Mouse (Mus musculus) neural tube, embryonic 11.5 days (tissue): ENCODE data around the gene Clec3b. TPM values are rescaled to one million over a fixed set of nuclear protein-coding genes. Genes with fewer than 3 reads are reported as not detected.
A peak's percentile ranks its signal among the peaks of the same experiment; 100 is the strongest.

Experiments
- ATAC-seq: fragments of 200-750 bp; cut with Nextera tagmentation; 2 replicates; pipeline ENCODE4 v1.8.0; 2017; ENCODE audit warnings: moderate number of reproducible peaks, mild to moderate bottlenecking, moderate TSS enrichment, moderate library complexity; ENCODE audit not compliant: insufficient read depth, low FRiP score, low TSS enrichment
- DNase-seq: peaks from one replicate; pipeline ENCODE4 v3.0.0-alpha.2; 2015; ENCODE audit warnings: low spot score
- H3K27ac ChIP-seq: fragments of 300-500 bp; sonication (generic); 2 replicates; pipeline ENCODE4 v1.5.1; 2014; ENCODE audit warnings: low read depth, mild to moderate bottlenecking, low read length
- H3K27me3 ChIP-seq: fragments of 300-500 bp; sonication (generic); 2 replicates; pipeline ENCODE4 v1.6.1; 2014; ENCODE audit warnings: mild to moderate bottlenecking, low read length, mixed read lengths; ENCODE audit not compliant: control insufficient read depth, insufficient read depth
- H3K36me3 ChIP-seq: fragments of 300-500 bp; sonication (generic); 2 replicates; pipeline ENCODE4 v1.6.1; 2014; ENCODE audit warnings: mild to moderate bottlenecking, low read length, moderate library complexity, mixed read lengths; ENCODE audit not compliant: control insufficient read depth, insufficient read depth
- H3K4me1 ChIP-seq: fragments of 300-500 bp; sonication (generic); 2 replicates; pipeline ENCODE4 v1.6.1; 2014; ENCODE audit warnings: low read length, mixed read lengths; ENCODE audit not compliant: control insufficient read depth, insufficient read depth
- H3K4me2 ChIP-seq: fragments of 300-500 bp; sonication (generic); 2 replicates; pipeline ENCODE4 v1.6.1; 2014; ENCODE audit warnings: low read depth, mild to moderate bottlenecking, moderate library complexity
- H3K4me3 ChIP-seq: fragments of 300-500 bp; sonication (generic); 2 replicates; pipeline ENCODE4 v1.5.1; 2014; ENCODE audit warnings: low read depth, low read length
- H3K9ac ChIP-seq: fragments of 300-500 bp; sonication (generic); 2 replicates; pipeline ENCODE4 v1.6.1; 2014; ENCODE audit warnings: mild to moderate bottlenecking, low read length
- H3K9me3 ChIP-seq: fragments of 300-500 bp; sonication (generic); 2 replicates; pipeline ENCODE4 v1.6.1; 2016; ENCODE audit warnings: low read length; ENCODE audit not compliant: control insufficient read depth
- WGBS: fragments of 180-500 bp; shearing (Covaris S2); extraction: QIAGEN DNeasy Blood & Tissue Kit; methylation state at CpG from one replicate; pipeline ENCODE4 v1.1.7; 2014; 5-methylcytosine and 5-hydroxymethylcytosine counted together
- polyA plus RNA-seq: library from polyadenylated mRNA; unstranded; fragments of >200 nt; fragmentation: Nextera tagmentation; extraction: Ambion mirVana; gene quantifications from 2 replicates; pipeline ENCODE4 v1.2.1, GENCODE M21; 2014

Gene Clec3b
- not detected in 2 replicates for polyA plus RNA-seq

DNA sequence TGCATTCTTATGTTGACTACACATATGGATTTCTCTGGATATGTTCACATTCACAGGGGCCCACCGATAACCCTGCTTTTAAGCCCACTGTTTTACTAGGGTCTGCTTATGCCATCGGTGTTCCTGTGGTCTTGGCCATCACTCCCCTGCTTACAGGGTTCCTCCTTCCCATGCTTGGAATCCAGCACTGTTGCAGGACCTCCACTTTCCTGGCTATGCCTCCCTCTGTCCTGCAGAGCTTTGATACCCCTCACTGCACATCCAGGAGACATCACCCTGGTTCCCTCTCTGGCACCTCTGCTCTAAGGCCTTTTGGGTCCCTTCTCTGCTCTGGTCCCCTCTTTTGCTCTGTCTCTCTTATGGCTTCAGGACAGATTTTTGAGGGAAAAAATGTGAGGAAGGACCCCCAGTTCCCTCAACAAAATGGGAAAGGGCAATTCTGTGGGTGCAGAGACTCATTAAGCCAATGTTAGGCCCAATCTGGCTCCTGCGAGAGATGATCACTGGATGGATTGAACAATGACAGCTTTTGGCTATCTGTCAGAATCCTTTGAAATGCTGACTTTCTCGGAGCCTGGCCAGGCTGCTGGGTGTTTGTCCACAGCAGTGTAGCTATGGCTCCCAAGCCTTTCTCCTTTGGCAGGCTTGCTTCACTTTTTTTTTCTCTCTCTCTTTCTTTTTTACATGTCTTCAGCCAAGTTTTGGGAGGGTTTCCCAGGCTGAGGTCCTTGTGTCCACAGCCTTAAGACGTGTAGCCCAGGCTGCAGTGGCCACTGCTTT lies at the start of gene Clec3b:
TSS of gene Clec3b (plus strand) at position 706 of the 780 bp plus-strand sequence.
- Histone ChIP-seq H3K4me3 (no peak within 1 kb of the TSS), H3K36me3 (no peaks in the 10 kb centered on the region), H3K9ac (no peak within 1 kb of the TSS), H3K4me1 (no peaks in the 10 kb centered on the region), H3K27me3 (no peaks in the 10 kb centered on the region), H3K27ac (no peak within 1 kb of the TSS), H3K4me2 (no peak within 1 kb of the TSS), H3K9me3 (no peaks in the 10 kb centered on the region)
- 90% methylated on average over 5 of the region's 5 CpGs for WGBS
- no peak for ATAC-seq
- DNase-seq = no peak

DNA sequence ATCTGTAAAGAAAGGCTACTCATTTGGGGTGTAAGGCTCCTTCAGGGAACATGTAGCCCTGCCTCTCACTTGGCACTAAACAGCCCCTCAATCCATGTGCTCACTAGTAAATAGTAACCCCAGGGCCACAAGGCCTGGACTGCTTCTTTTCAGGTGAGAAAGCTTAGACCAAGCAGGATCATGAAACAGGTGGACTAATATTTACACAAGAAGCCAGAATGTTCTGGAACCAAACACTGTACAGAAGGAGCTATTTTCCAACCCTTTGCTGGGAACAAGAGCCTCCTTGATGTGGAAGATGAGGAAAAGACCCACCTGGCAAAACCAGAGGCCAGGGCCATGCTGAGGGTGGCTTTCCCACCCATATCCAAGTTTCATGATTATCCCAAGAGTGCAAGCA lies 47.3 kb upstream of the Clec3b start:
- H3K27me3 ChIP-seq = no peaks in the 10 kb centered on the region
- no peak overlapping the region for H3K9ac ChIP-seq
- no peaks in the 10 kb centered on the region for H3K9me3 ChIP-seq
- H3K27ac ChIP-seq = no peak overlapping the region
- ATAC-seq = no peak
- no peak overlapping the region for H3K4me3 ChIP-seq
- H3K4me1 ChIP-seq = no peaks in the 10 kb centered on the region
- H3K36me3 ChIP-seq = peaks cover 9% of the 10 kb centered on the region; the same call in 1 of the 2 replicates
- H3K4me2 ChIP-seq = no peak overlapping the region
- no peak for DNase-seq

DNA sequence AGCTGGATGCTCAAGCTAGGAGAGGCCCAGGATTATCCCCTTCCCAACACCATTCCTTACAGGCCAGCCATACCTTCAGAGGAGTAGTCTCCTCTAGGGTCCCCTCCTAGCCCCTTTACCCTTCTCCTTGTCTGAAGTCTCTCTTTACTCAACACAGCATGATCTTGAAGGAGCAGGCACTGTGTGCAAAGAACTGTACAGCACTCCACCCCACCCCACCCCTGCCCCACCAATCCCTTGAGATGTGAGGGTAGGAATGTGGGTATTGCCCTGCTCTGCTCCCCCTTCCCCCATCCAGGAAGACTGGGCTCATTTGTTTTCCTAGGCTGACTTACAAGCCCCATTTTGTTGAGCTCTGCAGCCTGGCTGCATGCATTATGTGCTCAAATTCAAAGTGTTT lies 46.4 kb upstream of the Clec3b start:
- no peaks in the 10 kb centered on the region for H3K27me3 ChIP-seq
- H3K9me3 ChIP-seq = no peaks in the 10 kb centered on the region
- DNase-seq (no peak), ATAC-seq (no peak)
- H3K4me2 ChIP-seq = no peak overlapping the region
- H3K27ac ChIP-seq = no peak overlapping the region
- no peaks in the 10 kb centered on the region for H3K4me1 ChIP-seq
- H3K9ac ChIP-seq = no peak overlapping the region
- peaks cover 9% of the 10 kb centered on the region; the same call in 1 of the 2 replicates for H3K36me3 ChIP-seq
- no peak overlapping the region for H3K4me3 ChIP-seq

DNA sequence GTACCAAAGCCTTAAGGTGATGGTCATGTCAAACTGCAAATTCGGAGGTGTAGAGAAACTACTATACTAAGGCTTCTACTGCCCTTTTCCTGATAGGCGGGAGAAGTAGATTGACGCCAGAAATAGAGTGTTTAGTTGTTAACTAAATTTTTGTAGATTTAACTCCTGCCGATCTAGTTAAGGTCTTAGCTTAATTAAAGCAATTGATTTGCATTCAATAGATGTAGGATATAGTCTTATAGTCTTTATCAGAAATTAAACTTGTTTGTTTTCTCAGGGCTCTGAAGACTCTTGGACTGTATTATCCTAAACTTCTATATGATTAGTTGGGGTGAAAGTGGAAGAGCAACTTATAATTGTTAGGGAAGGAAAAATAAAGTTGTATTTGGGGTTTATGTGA lies 43.6 kb upstream of the Clec3b start:
- 94% methylated on average over 4 of the region's 4 CpGs for WGBS
- H3K4me3 ChIP-seq = no peak overlapping the region
- no peaks in the 10 kb centered on the region for H3K27me3 ChIP-seq
- H3K27ac ChIP-seq = no peak overlapping the region
- DNase-seq (no peak), ATAC-seq (no peak)
- H3K9me3 ChIP-seq = no peaks in the 10 kb centered on the region
- 0 out of 2 replicates have a peak, but pooled peaks cover 3% of the 10 kb centered on the region for H3K36me3 ChIP-seq
- H3K4me2 ChIP-seq = no peak overlapping the region
- peaks cover 3% of the 10 kb centered on the region; the same call in 1 of the 2 replicates for H3K4me1 ChIP-seq
- H3K9ac ChIP-seq = no peak overlapping the region

DNA sequence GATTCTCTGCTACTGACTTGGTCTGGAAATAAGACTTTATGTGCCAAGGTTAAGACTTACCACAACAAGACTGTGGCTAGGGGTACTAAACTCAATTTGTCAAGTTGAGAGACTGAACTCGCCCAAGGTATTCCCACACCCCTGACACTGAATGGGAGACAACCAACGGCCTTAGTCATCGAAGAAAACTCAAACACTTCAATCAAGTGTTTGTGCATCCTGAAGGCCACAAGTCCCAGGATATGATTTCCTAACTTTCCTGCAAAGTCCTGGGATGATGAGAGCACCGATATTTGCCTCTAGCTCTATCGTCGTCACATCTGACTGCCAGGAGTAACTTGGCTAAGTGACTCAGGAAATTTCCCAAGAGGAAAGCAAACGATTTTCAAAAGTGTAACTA lies 41.6 kb upstream of the Clec3b start:
- no peak for DNase-seq
- Histone ChIP-seq H3K36me3 (0 out of 2 replicates have a peak, but pooled peaks cover 3% of the 10 kb centered on the region), H3K4me3 (no peak overlapping the region), H3K27me3 (no peaks in the 10 kb centered on the region), H3K9ac (no peak overlapping the region), H3K4me2 (no peak overlapping the region), H3K4me1 (peaks cover 9% of the 10 kb centered on the region), H3K9me3 (no peaks in the 10 kb centered on the region), H3K27ac (no peak overlapping the region)
- WGBS = 95% methylated on average over 7 of the region's 7 CpGs
- no peak for ATAC-seq

DNA sequence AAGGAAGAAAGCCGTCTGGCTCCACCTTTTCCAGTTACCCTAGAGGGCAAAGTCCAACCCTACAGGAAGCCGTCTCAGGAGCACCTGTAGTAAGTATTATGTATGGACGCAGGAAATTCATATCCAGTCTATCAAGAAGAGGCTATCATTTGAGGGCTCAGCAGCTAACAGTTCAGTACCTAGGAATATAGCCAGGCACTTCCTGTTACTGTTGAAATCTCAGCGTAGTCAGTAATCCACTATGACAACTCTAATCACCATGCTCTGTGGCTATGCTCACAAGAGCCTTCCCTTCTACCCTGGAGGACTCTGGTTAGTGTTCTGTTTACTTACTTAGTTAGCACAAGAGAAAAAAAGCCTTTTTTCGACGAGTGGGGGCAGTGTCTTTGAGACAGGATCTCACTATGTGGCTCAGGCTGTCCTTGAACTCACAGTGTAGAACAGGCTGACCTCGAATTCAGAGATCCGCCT lies 39.0 kb upstream of the Clec3b start:
- no peak overlapping the region for H3K27ac ChIP-seq
- peaks cover 9% of the 10 kb centered on the region for H3K4me1 ChIP-seq
- peak overlapping the region; percentile 91 for H3K4me3 ChIP-seq
- H3K9me3 ChIP-seq = no peaks in the 10 kb centered on the region
- H3K36me3 ChIP-seq = 0 out of 2 replicates have a peak, but pooled peaks cover 2% of the 10 kb centered on the region
- 68% methylated on average over 8 of the region's 8 CpGs for WGBS
- peak overlapping the region; percentile 94 for H3K9ac ChIP-seq
- no peaks in the 10 kb centered on the region for H3K27me3 ChIP-seq
- peak overlapping the region; percentile 96 for H3K4me2 ChIP-seq
- ATAC-seq (no peak), DNase-seq (no peak)

DNA sequence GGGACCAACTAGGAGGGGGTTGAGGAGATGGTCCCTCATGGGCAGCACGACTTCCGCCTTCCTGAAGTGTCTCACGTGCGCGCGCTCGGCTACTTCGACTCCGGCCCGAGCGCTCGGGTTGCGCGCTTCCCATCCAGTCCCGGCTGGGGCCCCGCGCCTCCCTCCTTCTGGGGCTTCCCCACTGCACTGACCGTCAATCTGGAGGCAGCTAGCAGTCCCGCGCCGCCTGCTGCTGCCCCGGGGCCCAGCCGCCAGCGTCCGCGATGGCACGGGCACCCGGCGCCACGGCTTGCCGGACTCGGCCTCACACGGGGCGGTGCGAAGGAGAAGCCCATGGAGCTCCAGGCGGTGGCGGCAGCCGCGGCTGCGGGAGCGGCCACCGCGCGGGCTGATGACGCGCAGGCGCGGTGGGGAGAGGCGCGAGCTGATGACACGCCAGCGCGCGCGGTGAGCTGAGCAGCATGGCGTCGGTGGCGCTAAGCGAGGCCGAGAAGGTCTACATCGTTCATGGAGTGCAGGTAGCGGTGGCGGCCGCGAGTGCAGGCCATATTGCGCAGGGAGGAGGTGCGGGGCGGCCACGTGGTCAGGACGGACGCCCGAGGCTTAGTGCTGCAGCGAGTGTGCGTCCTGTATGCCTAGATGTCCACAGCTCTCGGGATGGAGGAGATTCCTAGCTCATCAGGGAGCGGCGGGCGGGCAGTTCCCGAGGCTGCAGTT lies 37.8 kb upstream of the Clec3b start, which contains the start of the genes Zdhhc3 and Exosc7:
TSS of gene Zdhhc3 (minus strand) at position 401 of the 717 bp plus-strand sequence.
TSS of gene Exosc7 (plus strand) at position 411 of the 717 bp plus-strand sequence.
- Histone ChIP-seq H3K4me1 (peaks cover 9% of the 10 kb centered on the region), H3K27ac (peak within 1 kb of the TSS; percentile 90), H3K4me2 (peak within 1 kb of the TSS; percentile 96), H3K27me3 (no peaks in the 10 kb centered on the region), H3K9me3 (no peaks in the 10 kb centered on the region), H3K36me3 (0 out of 2 replicates have a peak, but pooled peaks cover 2% of the 10 kb centered on the region), H3K4me3 (peak within 1 kb of the TSS; percentile 91), H3K9ac (peak within 1 kb of the TSS; percentile 94)
- DNase-seq = peak; percentile 96
- peak; percentile 95 for ATAC-seq
- under 1% methylated on average over 78 of the region's 79 CpGs for WGBS

DNA sequence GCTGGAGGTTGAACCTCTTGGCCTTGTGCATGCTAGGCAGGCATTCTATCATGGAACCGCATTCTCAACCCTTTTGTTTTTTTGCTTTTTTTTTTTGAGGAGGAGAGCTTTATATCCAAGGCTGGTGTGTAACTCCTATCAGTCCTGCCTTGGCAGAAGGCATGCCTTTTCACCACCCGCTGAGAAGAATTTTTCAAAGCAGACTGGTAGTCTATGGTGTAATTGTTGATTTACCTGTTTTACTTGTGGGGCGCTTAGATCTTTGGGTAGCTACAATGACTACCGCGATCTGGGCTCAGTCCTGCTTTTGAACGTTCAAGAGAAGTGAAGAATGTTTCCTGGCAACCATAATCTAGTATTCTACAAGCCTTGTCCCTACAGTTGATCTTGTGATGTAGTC lies 36.8 kb upstream of the Clec3b start:
- 69% methylated on average over 6 of the region's 6 CpGs for WGBS
- peak overlapping the region; percentile 91 for H3K4me3 ChIP-seq
- ATAC-seq (no peak), DNase-seq (no peak)
- peaks cover 9% of the 10 kb centered on the region for H3K4me1 ChIP-seq
- H3K9me3 ChIP-seq = no peaks in the 10 kb centered on the region
- peak overlapping the region; percentile 96 for H3K4me2 ChIP-seq
- peaks cover 2% of the 10 kb centered on the region; the same call in 1 of the 2 replicates for H3K36me3 ChIP-seq
- H3K9ac ChIP-seq = peak overlapping the region; percentile 94
- no peak overlapping the region for H3K27ac ChIP-seq
- no peaks in the 10 kb centered on the region for H3K27me3 ChIP-seq
